26 mouse cellular contexts compared by ENCODE assay signal in the genomic region with DNA sequence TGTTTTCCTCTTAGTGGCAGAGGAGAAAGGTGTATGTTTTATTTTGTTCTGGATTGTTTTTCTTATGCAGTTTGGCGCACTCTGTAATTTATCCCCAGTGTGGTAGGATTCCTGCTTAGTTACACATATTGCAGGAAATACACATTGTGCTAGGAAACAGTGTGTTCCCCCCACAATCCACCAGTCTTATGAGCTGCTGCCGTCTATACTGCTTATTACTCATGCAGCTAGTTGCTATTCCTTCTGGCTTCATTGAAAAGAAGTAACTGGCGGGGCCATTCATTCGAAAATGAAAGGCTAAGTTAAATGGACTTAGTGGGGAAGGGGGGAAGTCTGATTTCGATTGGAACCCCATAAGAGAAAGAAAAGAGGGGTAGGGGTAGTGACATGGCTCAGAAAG.
DNase-seq lines count a peak whose midpoint lies in the region; ATAC-seq and TF ChIP-seq lines count a peak whose summit lies in the region.
"Had no signal": no experiment of that assay in that cellular context is flagged by ENCODE, and none has a peak within 500 bp of the region (broad histone marks: within the 10 kb centered on the region; RNA-seq: fewer than 3 reads in every experiment).

No protein-coding gene starts in this region.

- intact Hi-C loops in left cerebral cortex, postnatal 4 days (cut with DNase I): no loop called here

- 0 out of 2 replicates have a peak, but pooled peaks have one; percentile 38 for ATAC-seq in forebrain, embryonic 13.5 days
- ATAC-seq in forebrain, postnatal 0 days: no peak
- ATAC-seq in midbrain, embryonic 12.5 days (ENCODE audit: low FRiP score, low read depth): peak; percentile 49; the same call in 1 of the 2 replicates
- ATAC-seq in forebrain, embryonic 15.5 days (replicated peaks): peak; percentile 63; the same call in 1 of the 2 replicates
- no peak for ATAC-seq in neural tube, embryonic 15.5 days (ENCODE audit: low FRiP score)
- ATAC-seq: intestine, embryonic 15.5 days; Patski had no signal

- H3K27me3 ChIP-seq in forebrain, embryonic 13.5 days: no peaks in the 10 kb centered on the region
- H3K27me3 ChIP-seq in forebrain, postnatal 0 days (ENCODE audit: insufficient read depth, low read length): no peaks in the 10 kb centered on the region
- no peaks in the 10 kb centered on the region for H3K27me3 ChIP-seq in midbrain, embryonic 12.5 days
- no peaks in the 10 kb centered on the region for H3K27me3 ChIP-seq in midbrain, embryonic 10.5 days (ENCODE audit: low read depth, poor library complexity, severe bottlenecking)
- H3K27me3 ChIP-seq in forebrain, embryonic 15.5 days: no peaks in the 10 kb centered on the region
- H3K27me3 ChIP-seq in neural tube, embryonic 15.5 days (replicated peaks): no peaks in the 10 kb centered on the region
- H3K27me3 ChIP-seq: CH12.LX; heart, embryonic 12.5 days; heart, embryonic 15.5 days; hindbrain, embryonic 13.5 days; intestine, embryonic 15.5 days; Patski had no signal

- no peak overlapping the region for H3K4me2 ChIP-seq in forebrain, embryonic 13.5 days
- no peak overlapping the region for H3K4me2 ChIP-seq in forebrain, postnatal 0 days (ENCODE audit: low read depth)
- no peak overlapping the region for H3K4me2 ChIP-seq in midbrain, embryonic 12.5 days (replicated peaks)
- no peak overlapping the region for H3K4me2 ChIP-seq in forebrain, embryonic 15.5 days (replicated peaks)
- no peak overlapping the region for H3K4me2 ChIP-seq in neural tube, embryonic 15.5 days
- H3K4me2 ChIP-seq: heart, embryonic 12.5 days; heart, embryonic 15.5 days; hindbrain, embryonic 13.5 days; intestine, embryonic 15.5 days had no signal

- WGBS in forebrain, embryonic 13.5 days: 28% methylated on average over 5 of the region's 5 CpGs
- WGBS in forebrain, postnatal 0 days: 30% methylated on average over 5 of the region's 5 CpGs
- 42% methylated on average over 5 of the region's 5 CpGs for WGBS in midbrain, embryonic 12.5 days
- 62% methylated on average over 5 of the region's 5 CpGs for WGBS in midbrain, embryonic 10.5 days
- WGBS in forebrain, embryonic 15.5 days: 22% methylated on average over 5 of the region's 5 CpGs
- 41% methylated on average over 5 of the region's 5 CpGs for WGBS in neural tube, embryonic 15.5 days

- TF ChIP-seq CTCF in forebrain, postnatal 0 days (IDR thresholded peaks at IDR 0.05; ENCODE audit: low read depth): no peak

- H3K4me1 ChIP-seq in forebrain, embryonic 13.5 days: peaks cover 15% of the 10 kb centered on the region; the same call in 1 of the 2 replicates
- no peaks in the 10 kb centered on the region for H3K4me1 ChIP-seq in forebrain, postnatal 0 days (ENCODE audit: insufficient read depth)
- H3K4me1 ChIP-seq in midbrain, embryonic 12.5 days: peaks cover 7% of the 10 kb centered on the region
- H3K4me1 ChIP-seq in midbrain, embryonic 10.5 days: peaks cover 8% of the 10 kb centered on the region
- H3K4me1 ChIP-seq in forebrain, embryonic 15.5 days: 0 out of 2 replicates have a peak, but pooled peaks cover 9% of the 10 kb centered on the region
- H3K4me1 ChIP-seq in neural tube, embryonic 15.5 days: peaks cover 14% of the 10 kb centered on the region
- H3K4me1 ChIP-seq: intestine, embryonic 15.5 days had no signal

- no peaks in the 10 kb centered on the region for H3K9me3 ChIP-seq in forebrain, embryonic 13.5 days (replicated peaks)
- no peaks in the 10 kb centered on the region for H3K9me3 ChIP-seq in forebrain, postnatal 0 days (ENCODE audit: low read length)
- no peaks in the 10 kb centered on the region for H3K9me3 ChIP-seq in midbrain, embryonic 12.5 days
- no peaks in the 10 kb centered on the region for H3K9me3 ChIP-seq in midbrain, embryonic 10.5 days (replicated peaks)
- H3K9me3 ChIP-seq in forebrain, embryonic 15.5 days: no peaks in the 10 kb centered on the region
- no peaks in the 10 kb centered on the region for H3K9me3 ChIP-seq in neural tube, embryonic 15.5 days (replicated peaks)
- H3K9me3 ChIP-seq: heart, embryonic 12.5 days; heart, embryonic 15.5 days; hindbrain, embryonic 10.5 days; hindbrain, embryonic 13.5 days; intestine, embryonic 15.5 days had no signal

- no peaks in the 10 kb centered on the region for H3K36me3 ChIP-seq in forebrain, embryonic 13.5 days (ENCODE audit: poor library complexity, severe bottlenecking)
- no peaks in the 10 kb centered on the region for H3K36me3 ChIP-seq in forebrain, postnatal 0 days (ENCODE audit: insufficient read depth)
- no peaks in the 10 kb centered on the region for H3K36me3 ChIP-seq in midbrain, embryonic 12.5 days
- H3K36me3 ChIP-seq in midbrain, embryonic 10.5 days: no peaks in the 10 kb centered on the region
- H3K36me3 ChIP-seq in forebrain, embryonic 15.5 days: no peaks in the 10 kb centered on the region
- H3K36me3 ChIP-seq in neural tube, embryonic 15.5 days: no peaks in the 10 kb centered on the region
- H3K36me3 ChIP-seq: G1E; heart, embryonic 12.5 days; heart, embryonic 15.5 days; hindbrain, embryonic 10.5 days; hindbrain, embryonic 13.5 days; intestine, embryonic 15.5 days had no signal

- no peak overlapping the region for H3K9ac ChIP-seq in forebrain, embryonic 13.5 days
- H3K9ac ChIP-seq in forebrain, postnatal 0 days: no peak overlapping the region
- no peak overlapping the region for H3K9ac ChIP-seq in midbrain, embryonic 12.5 days (replicated peaks)
- no peak overlapping the region for H3K9ac ChIP-seq in forebrain, embryonic 15.5 days (replicated peaks)
- no peak overlapping the region for H3K9ac ChIP-seq in neural tube, embryonic 15.5 days (replicated peaks)
- H3K9ac ChIP-seq: heart, embryonic 12.5 days; heart, embryonic 15.5 days; hindbrain, embryonic 13.5 days; intestine, embryonic 15.5 days had no signal

- H3K27ac ChIP-seq in forebrain, embryonic 13.5 days: no peak overlapping the region
- H3K27ac ChIP-seq in forebrain, postnatal 0 days (ENCODE audit: low read depth, low read length): no peak overlapping the region
- no peak overlapping the region for H3K27ac ChIP-seq in midbrain, embryonic 12.5 days (replicated peaks)
- no peak overlapping the region for H3K27ac ChIP-seq in midbrain, embryonic 10.5 days (replicated peaks)
- H3K27ac ChIP-seq in forebrain, embryonic 15.5 days (replicated peaks): no peak overlapping the region
- H3K27ac ChIP-seq in neural tube, embryonic 15.5 days (replicated peaks): 0 out of 2 replicates have a peak overlapping the region, but pooled peaks have one; percentile 18
- H3K27ac ChIP-seq: heart, embryonic 15.5 days; hindbrain, embryonic 10.5 days; intestine, embryonic 15.5 days had no signal

- no peak for DNase-seq in forebrain, postnatal 0 days
- DNase-seq in midbrain, embryonic 10.5 days (ENCODE audit: low spot score): no peak
- DNase-seq in left cerebral cortex, postnatal 4 days: no peak
- DNase-seq: adrenal gland, postnatal 14 days; B cell, adult 2 months; cerebellum, adult 11-12 months; cerebellum, adult 8-10 months; cerebellum, postnatal 10 days; cerebellum, postnatal 36 days; embryo, embryonic 11 days; gastrocnemius, postnatal 25 days; heart, adult 18-20 months; heart, postnatal 10 days; heart, postnatal 36 days had no signal

- H3K4me3 ChIP-seq in forebrain, embryonic 13.5 days: no peak overlapping the region
- H3K4me3 ChIP-seq in forebrain, postnatal 0 days (ENCODE audit: low read depth, low read length): no peak overlapping the region
- no peak overlapping the region for H3K4me3 ChIP-seq in midbrain, embryonic 12.5 days
- H3K4me3 ChIP-seq in midbrain, embryonic 10.5 days: no peak overlapping the region
- H3K4me3 ChIP-seq in forebrain, embryonic 15.5 days: no peak overlapping the region
- no peak overlapping the region for H3K4me3 ChIP-seq in neural tube, embryonic 15.5 days (replicated peaks)
- H3K4me3 ChIP-seq: heart, embryonic 12.5 days; heart, embryonic 15.5 days; hindbrain, embryonic 10.5 days; hindbrain, embryonic 13.5 days; intestine, embryonic 15.5 days had no signal

Comparison
In these comparisons a context has a peak if more than half of its experiments do, and no peak if none do; other contexts are left out.
1. ATAC-seq: peak in forebrain, embryonic 13.5 days (single experiment), midbrain, embryonic 12.5 days (single experiment) and forebrain, embryonic 15.5 days (single experiment); none in forebrain, postnatal 0 days (single experiment) and neural tube, embryonic 15.5 days (single experiment).